Mouse (Mus musculus) T-helper 1 cell (primary cell): ENCODE data around the gene Map10.

Experiments used
- in situ Hi-C: fragments of 300-600 bp; cut with MboI, MseI; formaldehyde crosslinking; loops from one replicate; pipeline ENCODE4 v1.15.1; 2025; ENCODE audit warnings: high pct_unique_total_duplicates

Gene Map10

DNA sequence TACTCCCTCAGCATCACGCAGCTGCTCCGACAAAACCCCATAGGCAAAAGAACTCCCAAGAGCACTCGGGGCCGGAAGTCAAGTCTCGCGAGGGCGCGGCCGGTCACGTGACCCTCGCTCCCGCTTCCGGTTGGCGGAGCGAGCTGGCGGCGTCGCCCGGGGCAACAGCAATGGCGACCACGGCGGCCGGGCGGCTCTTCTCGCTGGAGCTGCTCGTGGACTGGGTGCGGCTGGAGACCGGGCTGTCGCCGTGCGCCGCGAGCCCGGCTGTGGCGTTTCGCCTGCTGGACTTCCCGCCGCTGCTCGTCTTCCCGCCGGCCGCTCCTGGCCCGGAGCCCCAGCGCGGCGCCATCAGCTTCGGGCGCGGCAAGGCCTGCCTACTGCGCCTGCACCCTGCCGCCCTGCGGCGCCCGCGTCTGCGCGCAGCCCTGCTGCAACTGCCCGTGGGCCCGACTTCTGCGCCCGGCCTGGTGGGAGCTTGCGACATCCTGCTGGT, at the start of gene Map10:
Gene Map10, plus strand, starts transcription at position 119 of the 496 bp plus-strand sequence.
- in situ Hi-C loops: no loop called here

DNA sequence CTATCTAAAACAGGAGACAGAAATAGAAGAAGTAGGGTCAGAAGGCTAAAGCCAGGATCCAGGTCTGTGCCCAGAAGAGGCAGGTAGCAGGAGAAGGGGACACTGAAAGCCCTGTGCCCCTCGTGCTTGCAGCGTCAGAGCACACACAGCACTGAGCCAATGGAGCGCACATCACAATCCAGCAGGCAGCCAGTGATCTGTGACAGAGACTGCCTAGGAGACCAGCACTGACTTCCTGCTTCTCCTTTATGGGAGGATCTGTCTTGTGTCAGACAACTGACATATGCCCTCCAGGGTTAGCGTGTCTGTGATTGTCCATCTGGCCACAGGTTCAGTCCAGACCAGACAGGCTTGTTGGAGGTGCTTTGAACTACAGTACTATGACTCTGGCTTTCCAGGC, 49.3 kb upstream of the Map10 start:
- in situ Hi-C loops: no loop called here

- in situ Hi-C loops: no loop called here
These were observed 45.3 kb upstream of the Map10 start for GRCm38 (mm10) chr8:125624287-125624686.

DNA sequence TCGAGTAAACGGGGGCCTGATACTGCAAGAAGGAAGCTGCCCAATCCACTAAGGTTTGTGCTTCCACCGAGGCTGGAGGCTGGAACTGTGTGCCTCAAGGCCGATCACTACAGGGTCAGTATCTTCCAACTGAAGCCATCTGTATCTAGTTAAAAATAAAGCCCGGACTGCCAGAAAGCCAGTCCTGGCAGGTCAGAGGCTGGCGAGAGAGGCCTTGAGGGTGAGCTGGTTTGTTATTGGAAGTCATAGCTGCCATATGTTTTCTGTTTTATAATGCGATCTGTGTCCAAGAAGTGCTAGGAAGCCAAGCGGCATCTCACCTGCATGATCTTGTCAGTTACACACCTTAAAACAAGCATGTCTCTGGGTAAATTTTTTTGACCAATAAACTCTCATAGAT, 43.2 kb upstream of the Map10 start:
- in situ Hi-C loops: no loop called here

GRCm38 (mm10) chr8:125628834-125629233, 40.8 kb upstream of the Map10 start:
- in situ Hi-C loops: no loop called here

DNA sequence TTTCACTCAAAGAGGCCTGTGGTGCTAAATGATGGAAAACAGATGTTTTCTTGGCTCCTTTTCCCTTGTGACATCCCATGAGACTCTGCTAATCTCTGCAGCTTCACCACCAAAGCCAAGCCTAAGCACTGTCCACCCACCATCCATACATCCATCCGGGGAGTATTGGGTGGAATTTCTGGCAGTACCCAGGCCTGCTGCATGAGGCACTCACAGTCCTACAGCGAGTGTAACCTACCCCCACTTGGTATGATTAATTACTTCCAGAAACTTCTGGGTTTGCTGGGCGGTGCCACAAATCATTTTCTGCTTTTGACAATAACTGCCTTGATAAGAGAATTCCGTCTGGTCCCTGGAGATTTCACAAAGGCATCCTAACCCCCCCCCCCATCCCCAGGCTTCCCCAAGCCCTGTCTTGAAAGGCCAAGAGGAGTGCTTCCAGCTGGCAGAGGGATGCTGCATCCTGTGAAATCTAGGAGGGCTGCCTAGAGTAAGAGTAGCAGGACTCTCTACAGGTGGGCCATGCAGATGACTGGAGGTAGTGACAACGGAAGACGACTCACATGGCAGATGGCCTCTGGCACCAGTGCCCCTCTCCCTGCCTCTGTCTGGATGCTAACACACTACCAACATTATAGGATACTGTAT, 31.1 kb upstream of the Map10 start:
- in situ Hi-C loops: no loop called here

DNA sequence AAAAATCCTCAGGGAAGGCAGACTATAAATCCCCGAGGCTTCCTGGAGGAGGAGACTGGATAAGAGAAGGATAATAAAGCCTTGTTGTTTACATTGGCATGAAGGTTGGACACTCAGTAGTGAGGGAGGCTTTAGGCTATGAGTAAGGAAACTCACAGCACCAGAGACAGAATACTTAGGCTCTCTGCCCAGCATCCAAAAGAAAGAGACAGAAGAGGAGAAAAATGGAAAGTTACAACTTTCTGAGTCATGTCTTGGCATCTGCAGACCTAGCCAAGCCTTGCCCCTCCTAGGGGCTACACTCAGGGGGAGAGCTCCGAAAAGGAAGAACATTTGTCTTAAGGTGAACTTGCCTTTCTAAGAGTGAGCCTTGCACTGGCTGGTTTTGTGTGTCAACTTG, 30.0 kb upstream of the Map10 start:
- in situ Hi-C loops: no loop called here

DNA sequence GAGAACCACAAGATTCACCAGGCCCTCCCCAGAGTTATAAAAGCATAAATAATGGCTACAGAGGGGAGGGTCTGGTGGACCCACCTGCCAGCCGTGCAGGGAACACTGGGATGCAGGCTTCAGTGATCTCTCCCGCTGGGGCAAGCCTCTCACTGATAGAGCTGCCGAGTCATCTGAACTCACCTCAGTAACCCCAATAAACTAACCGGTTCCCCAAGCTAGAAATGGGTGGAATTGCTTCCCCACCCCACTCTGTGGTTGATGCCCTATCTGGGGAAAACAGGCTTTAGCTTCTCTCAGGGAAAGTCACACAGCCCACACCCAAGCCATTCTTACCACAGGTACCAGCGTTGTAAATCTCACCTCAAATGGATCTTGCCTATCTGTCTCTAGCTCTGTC, 28.9 kb upstream of the Map10 start:
- in situ Hi-C loops: no loop called here

GRCm38 (mm10) chr8:125641808-125642207, 27.8 kb upstream of the Map10 start:
- in situ Hi-C loops: no loop called here

DNA sequence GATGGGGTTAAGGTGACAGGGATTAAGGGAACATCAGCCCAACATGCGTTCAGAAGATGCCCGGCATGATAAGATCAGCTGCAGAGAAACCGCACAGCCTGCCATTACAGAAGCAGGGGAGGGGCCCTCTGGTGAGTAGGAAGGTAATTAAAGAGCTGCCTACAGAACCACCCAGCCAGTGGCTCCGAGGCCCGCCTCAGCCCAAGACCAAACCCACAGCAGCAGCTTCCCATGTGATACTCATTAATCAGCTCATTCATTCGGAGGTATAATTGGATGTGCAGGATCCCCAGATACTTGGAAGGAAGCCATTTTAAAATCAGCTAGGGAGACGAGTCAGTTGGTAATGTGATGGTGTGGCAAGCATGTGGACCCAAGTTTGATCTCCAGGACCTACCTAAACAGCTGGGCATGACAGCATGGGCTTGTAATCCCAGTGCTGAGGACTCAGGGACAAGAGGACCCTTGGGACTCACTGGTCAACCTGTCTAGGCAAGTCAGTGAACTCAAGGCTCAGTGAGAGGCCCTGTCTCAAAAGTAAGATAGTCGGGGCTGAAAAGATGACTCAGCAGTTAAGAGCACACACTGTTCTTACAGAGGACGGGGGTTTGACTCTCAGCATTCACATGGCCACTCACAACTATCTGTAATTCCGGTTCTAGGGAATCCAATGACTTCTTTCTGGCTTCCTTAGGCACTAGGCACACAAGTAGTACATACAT, 23.7 kb upstream of the Map10 start:
- in situ Hi-C loops: no loop called here

DNA sequence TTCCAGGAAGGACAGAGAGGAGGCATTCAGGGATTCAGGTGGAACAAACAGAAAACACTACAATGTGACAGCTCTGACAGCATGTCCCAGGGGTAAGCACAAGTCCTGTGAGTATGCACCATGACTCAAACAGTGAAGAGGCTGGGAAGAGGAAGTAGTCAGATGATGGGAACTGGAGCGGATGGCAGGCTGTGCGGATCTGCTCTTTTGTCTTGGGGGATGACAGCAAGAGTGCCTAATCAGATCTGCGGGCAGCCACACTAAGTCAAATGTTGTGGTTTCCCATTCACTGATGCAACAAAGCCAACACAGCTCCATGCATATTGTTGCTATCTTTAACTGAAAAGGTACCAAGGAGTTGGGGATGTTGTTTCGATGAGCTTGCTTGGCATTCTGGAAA, 20.2 kb upstream of the Map10 start:
- in situ Hi-C loops: no loop called here

DNA sequence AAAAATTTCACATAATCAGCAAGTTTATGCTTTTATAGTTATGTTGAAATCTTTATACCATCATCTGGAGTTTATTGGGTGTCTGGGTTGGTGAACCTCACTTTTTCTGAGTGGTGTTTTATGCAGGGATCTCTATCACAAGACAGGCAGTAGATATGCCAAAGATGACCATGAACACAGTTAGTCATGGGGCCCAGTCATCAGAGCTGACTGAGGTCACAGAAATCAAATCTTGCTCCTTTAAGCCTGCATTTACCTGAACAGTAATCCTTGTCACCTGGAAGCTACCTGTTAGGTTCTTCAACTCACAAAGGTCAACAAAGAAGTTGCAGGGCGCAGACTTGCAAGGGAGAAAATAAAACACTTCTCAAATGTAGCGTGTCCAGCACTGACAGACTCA, 14.8 kb upstream of the Map10 start:
- in situ Hi-C loops: no loop called here

- in situ Hi-C loops: no loop called here
These were observed 11.1 kb upstream of the Map10 start for GRCm38 (mm10) chr8:125658508-125658907.

DNA sequence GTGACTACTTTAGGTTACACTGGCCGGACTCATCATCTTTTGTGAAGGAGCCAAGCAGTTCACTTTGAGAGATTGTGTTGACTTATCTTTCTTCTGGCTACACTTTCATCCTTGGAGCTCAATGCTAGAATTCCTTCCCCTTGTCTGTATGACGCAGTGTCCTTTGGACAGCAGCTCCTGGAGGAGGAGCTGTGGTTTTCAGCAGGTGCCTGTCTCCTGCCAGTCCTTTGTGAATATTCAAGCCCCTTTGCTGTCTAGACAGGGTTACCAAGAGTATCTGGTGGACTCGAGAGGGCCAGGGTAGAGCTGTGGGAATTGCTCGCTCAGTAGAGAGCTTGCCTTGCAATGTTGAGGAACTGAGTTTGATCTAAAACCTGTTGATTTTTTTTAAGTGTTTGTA, 10.7 kb upstream of the Map10 start:
- in situ Hi-C loops: no loop called here

DNA sequence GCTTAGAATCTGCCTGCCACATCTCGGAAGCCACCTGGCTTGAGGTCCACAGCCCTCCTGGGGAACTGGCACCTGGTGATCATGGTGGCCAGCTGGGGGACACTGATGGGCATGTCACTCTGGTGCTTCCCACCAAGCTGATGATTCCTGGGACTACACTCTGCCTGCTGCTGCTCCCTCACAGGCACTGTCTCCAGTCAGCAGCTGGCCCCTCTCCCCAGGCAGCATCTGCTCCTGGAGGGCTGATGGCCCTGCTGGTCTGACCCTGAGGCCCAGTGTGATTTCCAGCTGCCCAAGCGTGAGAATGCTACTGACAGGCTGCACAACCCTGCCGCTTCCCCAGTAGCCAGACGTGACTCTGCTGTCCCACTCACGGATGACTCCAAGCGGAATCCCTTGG, 9.2 kb upstream of the Map10 start:
- in situ Hi-C loops: no loop called here

DNA sequence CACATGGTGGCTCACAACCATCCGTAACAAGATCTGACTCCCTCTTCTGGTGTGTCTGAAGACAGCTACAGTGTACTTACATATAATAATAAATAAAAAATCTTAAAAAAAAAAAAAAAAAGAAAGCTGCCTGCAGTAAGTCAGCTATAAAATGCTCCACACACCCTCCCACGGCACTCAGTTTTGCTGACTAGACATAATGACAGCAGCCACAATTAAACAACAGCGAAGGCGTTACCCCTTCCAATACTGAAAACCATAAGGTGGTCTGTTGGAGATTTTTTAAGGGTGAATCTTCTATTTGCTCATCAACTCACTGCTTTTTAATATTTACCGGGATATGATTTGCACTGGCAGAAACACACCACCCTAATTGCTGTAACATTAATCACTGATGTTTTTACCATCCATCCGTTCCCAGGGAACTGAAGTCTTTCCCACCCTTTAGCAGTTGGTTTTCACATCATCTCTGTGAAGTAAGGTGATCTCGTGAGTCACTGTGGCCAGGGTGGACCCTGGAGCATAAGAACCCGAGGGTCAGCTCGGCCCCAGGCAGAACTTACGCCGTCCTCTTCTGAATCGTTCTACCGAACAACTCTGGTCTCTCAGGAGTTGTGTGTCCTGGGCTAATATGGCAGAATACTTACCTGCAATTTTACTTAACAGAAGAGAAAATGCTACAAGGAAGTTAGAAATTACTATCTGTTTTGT, 7.5 kb upstream of the Map10 start:
- in situ Hi-C loops: no loop called here

DNA sequence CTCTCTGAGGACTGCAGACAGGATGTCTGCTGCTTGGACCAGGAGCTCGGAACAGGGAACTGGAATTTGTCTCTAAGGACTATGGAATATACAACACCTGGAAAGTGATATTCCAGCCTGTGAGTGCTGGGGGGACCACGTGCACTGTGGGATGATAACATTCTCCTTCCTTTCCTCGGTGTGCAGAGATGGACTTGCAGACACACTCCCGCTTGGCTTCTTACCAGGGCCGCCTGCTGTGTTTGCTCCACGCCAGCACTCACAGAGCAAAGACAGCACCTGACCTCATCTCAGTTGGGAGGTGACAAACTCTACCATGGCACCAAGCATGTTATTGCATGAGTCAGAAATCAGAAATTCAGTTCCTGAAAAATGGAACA, 7.0 kb upstream of the Map10 start:
- in situ Hi-C loops: no loop called here

- in situ Hi-C loops: no loop called here
These were observed 4.3 kb upstream of the Map10 start for GRCm38 (mm10) chr8:125665183-125665875.

DNA sequence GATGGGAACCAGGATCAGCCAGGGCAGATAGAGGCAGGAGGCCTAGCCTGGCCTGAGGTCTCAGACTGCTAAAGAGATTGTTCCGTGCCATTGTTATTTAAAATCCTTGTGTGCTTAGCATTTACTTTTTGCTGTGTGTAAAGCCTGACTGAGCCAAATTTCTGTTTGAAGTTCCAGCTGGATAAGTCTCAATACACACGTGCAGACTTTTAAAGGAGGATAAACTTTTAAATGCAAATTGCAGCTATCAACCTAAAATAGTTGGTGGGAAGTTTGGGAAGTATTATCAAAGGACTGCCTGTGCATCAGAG, 3.8 kb upstream of the Map10 start:
- in situ Hi-C loops: no loop called here

DNA sequence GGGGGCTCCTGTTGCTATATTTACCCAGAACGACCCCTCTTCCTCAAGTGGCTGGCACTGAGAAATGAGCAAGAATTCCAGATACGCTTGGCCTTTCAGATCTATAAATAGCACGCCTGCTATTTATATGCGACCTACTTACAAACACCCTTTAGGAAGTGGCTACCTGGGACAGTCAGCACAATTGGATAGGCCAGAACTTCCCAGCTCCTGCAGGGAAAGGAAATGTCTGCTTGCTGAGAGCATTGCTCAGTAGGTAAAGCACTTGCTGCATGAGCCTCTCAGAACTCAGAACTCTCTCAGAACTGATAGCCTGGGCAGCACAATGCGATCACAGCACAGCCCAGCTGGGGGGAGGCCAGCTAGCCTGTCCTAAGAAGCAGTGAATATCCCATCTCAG, 3.4 kb upstream of the Map10 start:
- in situ Hi-C loops: no loop called here

- in situ Hi-C loops: no loop called here
These were observed 2.4 kb upstream of the Map10 start for GRCm38 (mm10) chr8:125667248-125667647.

GRCm38 (mm10) chr8:125669159-125669699, 389 bp upstream of the Map10 start:
- in situ Hi-C loops: no loop called here
